Mouse (Mus musculus): ENCODE measurements around the gene Pitpna. TPM values are rescaled to one million over a fixed set of nuclear protein-coding genes. Genes with fewer than 3 reads are reported as not detected.

The Pitpna gene
- polyA plus RNA-seq, 1 experiment: 185 TPM

- no peak overlapping the region for H3K27ac ChIP-seq (ENCODE audit: insufficient read depth, low read depth, low read length)
- WGBS: 9% methylated on average over 13 of the region's 13 CpGs
- no peaks in the 10 kb centered on the region; the same call in 1 of the 2 replicates for H3K4me1 ChIP-seq (ENCODE audit: control insufficient read depth, insufficient read depth, insufficient read length, low read length)
- H3K4me3 ChIP-seq (ENCODE audit: low read depth, low read length): peak overlapping the region; percentile 83; the same call in 1 of the 2 replicates
- peaks cover 20% of the 10 kb centered on the region for H3K36me3 ChIP-seq (ENCODE audit: control insufficient read depth, insufficient read depth, low read length)
- no peaks in the 10 kb centered on the region for H3K27me3 ChIP-seq (ENCODE audit: control insufficient read depth, insufficient read depth, low read length)
- TF ChIP-seq CTCF (IDR thresholded peaks at IDR 0.05; ENCODE audit: extremely low read depth, insufficient read length, insufficient replicate concordance, low read depth, low read length): no peak
Measured at GRCm38 (mm10) chr11:75631561-75632225, 43.8 kb downstream of the Pitpna start.

- no peak overlapping the region for H3K4me3 ChIP-seq (ENCODE audit: low read depth, low read length)
- no peak overlapping the region for H3K27ac ChIP-seq (ENCODE audit: insufficient read depth, low read depth, low read length)
- peaks cover 14% of the 10 kb centered on the region for H3K36me3 ChIP-seq (ENCODE audit: control insufficient read depth, insufficient read depth, low read length)
- TF ChIP-seq CTCF (IDR thresholded peaks at IDR 0.05; ENCODE audit: extremely low read depth, insufficient read length, insufficient replicate concordance, low read depth, low read length): no peak
- TF ChIP-seq POLR2A (IDR thresholded peaks at IDR 0.05; ENCODE audit: low read depth, low read length): no peak
- 93% methylated on average over 5 of the region's 5 CpGs for WGBS
- no peaks in the 10 kb centered on the region; the same call in 1 of the 2 replicates for H3K4me1 ChIP-seq (ENCODE audit: control insufficient read depth, insufficient read depth, insufficient read length, low read length)
- no peaks in the 10 kb centered on the region for H3K27me3 ChIP-seq (ENCODE audit: control insufficient read depth, insufficient read depth, low read length)
Measured at GRCm38 (mm10) chr11:75632921-75633320, 45.0 kb downstream of the Pitpna start.

- 65% methylated on average over 3 of the region's 3 CpGs for WGBS
- Histone ChIP-seq H3K36me3 (ENCODE audit: control insufficient read depth, insufficient read depth, low read length) (peaks cover 15% of the 10 kb centered on the region), H3K27me3 (ENCODE audit: control insufficient read depth, insufficient read depth, low read length) (no peaks in the 10 kb centered on the region), H3K4me3 (ENCODE audit: low read depth, low read length) (no peak overlapping the region), H3K4me1 (ENCODE audit: control insufficient read depth, insufficient read depth, insufficient read length, low read length) (no peaks in the 10 kb centered on the region; the same call in 1 of the 2 replicates), H3K27ac (ENCODE audit: insufficient read depth, low read depth, low read length) (0 out of 2 replicates have a peak overlapping the region, but pooled peaks have one; percentile 9)
- TF ChIP-seq CTCF (IDR thresholded peaks at IDR 0.05; ENCODE audit: extremely low read depth, insufficient read length, insufficient replicate concordance, low read depth, low read length) (no peak), POLR2A (IDR thresholded peaks at IDR 0.05; ENCODE audit: low read depth, low read length) (no peak)
Measured at GRCm38 (mm10) chr11:75634801-75635200, 46.9 kb downstream of the Pitpna start.

- 62% methylated on average over 11 of the region's 11 CpGs for WGBS
- Histone ChIP-seq H3K4me3 (ENCODE audit: low read depth, low read length) (no peak overlapping the region), H3K36me3 (ENCODE audit: control insufficient read depth, insufficient read depth, low read length) (peaks cover 15% of the 10 kb centered on the region), H3K27me3 (ENCODE audit: control insufficient read depth, insufficient read depth, low read length) (no peaks in the 10 kb centered on the region), H3K27ac (ENCODE audit: insufficient read depth, low read depth, low read length) (no peak overlapping the region), H3K4me1 (ENCODE audit: control insufficient read depth, insufficient read depth, insufficient read length, low read length) (no peaks in the 10 kb centered on the region; the same call in 1 of the 2 replicates)
- TF ChIP-seq POLR2A (IDR thresholded peaks at IDR 0.05; ENCODE audit: low read depth, low read length): no peak
- no peak for TF ChIP-seq CTCF (IDR thresholded peaks at IDR 0.05; ENCODE audit: extremely low read depth, insufficient read length, insufficient replicate concordance, low read depth, low read length)
Measured at GRCm38 (mm10) chr11:75635315-75635714, 47.4 kb downstream of the Pitpna start.

- H3K36me3 ChIP-seq (ENCODE audit: control insufficient read depth, insufficient read depth, low read length): peaks cover 11% of the 10 kb centered on the region
- WGBS: 90% methylated on average over 5 of the region's 5 CpGs
- no peak overlapping the region for H3K4me3 ChIP-seq (ENCODE audit: low read depth, low read length)
- H3K4me1 ChIP-seq (ENCODE audit: control insufficient read depth, insufficient read depth, insufficient read length, low read length): no peaks in the 10 kb centered on the region
- no peak for TF ChIP-seq CTCF (IDR thresholded peaks at IDR 0.05; ENCODE audit: extremely low read depth, insufficient read length, insufficient replicate concordance, low read depth, low read length)
- no peak for TF ChIP-seq POLR2A (IDR thresholded peaks at IDR 0.05; ENCODE audit: low read depth, low read length)
- H3K27me3 ChIP-seq (ENCODE audit: control insufficient read depth, insufficient read depth, low read length): no peaks in the 10 kb centered on the region
- H3K27ac ChIP-seq (ENCODE audit: insufficient read depth, low read depth, low read length): no peak overlapping the region
Measured at GRCm38 (mm10) chr11:75643323-75643722, 55.4 kb downstream of the Pitpna start.

- TF ChIP-seq CTCF (IDR thresholded peaks at IDR 0.05; ENCODE audit: extremely low read depth, insufficient read length, insufficient replicate concordance, low read depth, low read length) (no peak), POLR2A (IDR thresholded peaks at IDR 0.05; ENCODE audit: low read depth, low read length) (no peak)
- WGBS: 74% methylated on average over 9 of the region's 9 CpGs
- no peak overlapping the region for H3K4me3 ChIP-seq (ENCODE audit: low read depth, low read length)
- H3K27ac ChIP-seq (ENCODE audit: insufficient read depth, low read depth, low read length): no peak overlapping the region
- H3K36me3 ChIP-seq (ENCODE audit: control insufficient read depth, insufficient read depth, low read length): peaks cover 8% of the 10 kb centered on the region; the same call in 1 of the 2 replicates
- no peaks in the 10 kb centered on the region for H3K27me3 ChIP-seq (ENCODE audit: control insufficient read depth, insufficient read depth, low read length)
- no peaks in the 10 kb centered on the region for H3K4me1 ChIP-seq (ENCODE audit: control insufficient read depth, insufficient read depth, insufficient read length, low read length)
Measured at GRCm38 (mm10) chr11:75644684-75645083, 56.8 kb downstream of the Pitpna start.

GRCm38 (mm10) chr11:75647681-75648211 is 59.8 kb downstream of the Pitpna start:
- no peak overlapping the region for H3K4me3 ChIP-seq (ENCODE audit: low read depth, low read length)
- no peaks in the 10 kb centered on the region for H3K27me3 ChIP-seq (ENCODE audit: control insufficient read depth, insufficient read depth, low read length)
- peaks cover 12% of the 10 kb centered on the region; the same call in 1 of the 2 replicates for H3K4me1 ChIP-seq (ENCODE audit: control insufficient read depth, insufficient read depth, insufficient read length, low read length)
- H3K36me3 ChIP-seq (ENCODE audit: control insufficient read depth, insufficient read depth, low read length): peaks cover 8% of the 10 kb centered on the region; the same call in 1 of the 2 replicates
- no peak for TF ChIP-seq POLR2A (IDR thresholded peaks at IDR 0.05; ENCODE audit: low read depth, low read length)
- TF ChIP-seq CTCF (IDR thresholded peaks at IDR 0.05; ENCODE audit: extremely low read depth, insufficient read length, insufficient replicate concordance, low read depth, low read length): no peak
- 67% methylated on average over 6 of the region's 6 CpGs for WGBS
- H3K27ac ChIP-seq (ENCODE audit: insufficient read depth, low read depth, low read length): no peak overlapping the region

Measured in small intestine, adult 2 months (tissue).